Mouse (Mus musculus): ENCODE results near the gene Inca1. TPM values are rescaled to one million over a fixed set of nuclear protein-coding genes. Genes with fewer than 3 reads are reported as not detected.
A peak's percentile ranks its signal among the peaks of the same experiment; 100 is the strongest.

Gene Inca1
- total and polyA plus RNA-seq, 3 experiments, result 1.7 to 3.8 (median 3.4) TPM

DNA sequence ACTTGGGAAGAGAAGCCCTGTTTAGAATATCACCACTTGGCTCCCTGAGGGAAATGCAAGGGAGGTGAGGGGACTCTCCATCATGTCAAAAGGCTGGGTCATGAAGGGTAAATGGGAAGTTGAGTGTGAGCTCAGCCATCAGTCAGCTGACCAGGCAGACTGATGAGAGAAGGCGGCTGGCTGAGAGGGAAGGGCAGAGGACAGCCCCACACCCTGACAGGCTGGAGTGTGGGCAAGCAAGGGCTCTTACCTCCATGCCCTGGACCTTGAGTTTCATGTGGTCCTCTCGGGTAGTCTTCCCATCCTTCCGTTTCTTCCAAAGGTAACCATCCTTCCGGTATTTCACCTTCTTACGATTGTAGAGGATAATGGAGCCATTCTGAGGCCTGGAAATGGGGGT is 16.3 kb downstream of the Inca1 start:
- peaks cover 0 to 90% of the 10 kb centered on the region in 2 experiments for H3K4me1 ChIP-seq (ENCODE audit: control insufficient read depth in 1 of 2, insufficient read depth in 2 of 2)
- H3K9me3 ChIP-seq (replicated peaks; ENCODE audit: low read length), result no peaks in the 10 kb centered on the region
- H3K79me2 ChIP-seq (replicated peaks; ENCODE audit: control insufficient read depth, extremely low read depth, insufficient read depth, poor library complexity, severe bottlenecking), result no peaks in the 10 kb centered on the region
- H3K4me2 ChIP-seq (ENCODE audit: insufficient read depth, low read depth, poor library complexity, severe bottlenecking), result no peak overlapping the region
- DNase-seq (ENCODE audit: extremely low read depth), result no peak
- in situ Hi-C loops (cut with MboI; ENCODE audit: low pct_ligation_motif_present, low pct_unique_long_range_greater_than_20kb, low sequenced_read_pairs), result no loop called here
- H3K27ac ChIP-seq (ENCODE audit: insufficient read depth, low read depth), result no peak overlapping the region
- H3K36me3 ChIP-seq (replicated peaks in 1 of 2; ENCODE audit: control insufficient read depth in 1 of 2, insufficient read depth in 1 of 2, low read length in 1 of 2), result peaks cover 39 to 71% of the 10 kb centered on the region in 2 experiments
- dilution Hi-C loops (cut with MboI; ENCODE audit: extremely low pct_ligation_motif_present, extremely low pct_unique_long_range_greater_than_20kb, low sequenced_read_pairs), result no loop called here
- no peaks in the 10 kb centered on the region for H3K27me3 ChIP-seq (replicated peaks)
- no peak overlapping the region for H3K9ac ChIP-seq (ENCODE audit: insufficient read depth, low read depth)
- no peak overlapping the region for H3K4me3 ChIP-seq (replicated peaks in 1 of 3; ENCODE audit: low read depth in 2 of 3, low read length in 2 of 3, poor library complexity in 1 of 3)
- TF ChIP-seq ELF1 (IDR thresholded peaks at IDR 0.05; ENCODE audit: low read depth, low read length), result no peak
- no peak for TF ChIP-seq ZNF384 (IDR thresholded peaks at IDR 0.05; ENCODE audit: low read depth, low read length)
- TF ChIP-seq MAX (IDR thresholded peaks at IDR 0.05; ENCODE audit: low read length), result no peak
- TF ChIP-seq MXI1 (IDR thresholded peaks at IDR 0.05; ENCODE audit: low read depth, low read length), result no peak
- no peak for TF ChIP-seq JUN (IDR thresholded peaks at IDR 0.05; ENCODE audit: insufficient read depth, low read depth, low read length)
- TF ChIP-seq ZC3H11A (IDR thresholded peaks at IDR 0.05; ENCODE audit: low read depth, low read length), result no peak
- no peak for TF ChIP-seq BHLHE40 (IDR thresholded peaks at IDR 0.05; ENCODE audit: low read depth, low read length)
- no peak for TF ChIP-seq KAT2A (IDR thresholded peaks at IDR 0.05; ENCODE audit: insufficient replicate concordance, low read length)
- no peak for TF ChIP-seq JUND (conservative IDR thresholded peaks at IDR 0.05; ENCODE audit: low read depth, low read length)
- TF ChIP-seq ZMIZ1 (IDR thresholded peaks at IDR 0.05; ENCODE audit: low read depth, low read length), result no peak
- no peak for TF ChIP-seq CTCF (conservative IDR thresholded peaks at IDR 0.05 in 1 of 2, IDR thresholded peaks at IDR 0.05 in 1 of 2; ENCODE audit: low read depth in 2 of 2, low read length in 2 of 2)
- TF ChIP-seq NRF1 (IDR thresholded peaks at IDR 0.05; ENCODE audit: low read depth, low read length), result no peak
- TF ChIP-seq UBTF (IDR thresholded peaks at IDR 0.05; ENCODE audit: low read depth, low read length), result no peak
- TF ChIP-seq RAD21 (IDR thresholded peaks at IDR 0.05; ENCODE audit: low read depth, low read length), result no peak
- TF ChIP-seq USF1 (IDR thresholded peaks at IDR 0.05; ENCODE audit: low read depth, low read length), result no peak
- TF ChIP-seq E2F4 (IDR thresholded peaks at IDR 0.05; ENCODE audit: insufficient replicate concordance, low read depth, low read length), result no peak
- no peak for TF ChIP-seq USF2 (conservative IDR thresholded peaks at IDR 0.05; ENCODE audit: low read depth, low read length)
- TF ChIP-seq NELFE (IDR thresholded peaks at IDR 0.05; ENCODE audit: low read depth, low read length), result no peak
- TF ChIP-seq PAX5 (IDR thresholded peaks at IDR 0.05; ENCODE audit: low read length), result no peak
- no peak for TF ChIP-seq SMC3 (IDR thresholded peaks at IDR 0.05; ENCODE audit: low read depth, low read length)

GRCm38 (mm10) chr11:70681897-70682581 is 17.9 kb downstream of the Inca1 start:
- Histone ChIP-seq H3K4me3 (replicated peaks in 1 of 3; ENCODE audit: low read depth in 2 of 3, low read length in 2 of 3, poor library complexity in 1 of 3) (no peak overlapping the region), H3K79me2 (replicated peaks; ENCODE audit: control insufficient read depth, extremely low read depth, insufficient read depth, poor library complexity, severe bottlenecking) (no peaks in the 10 kb centered on the region), H3K4me2 (ENCODE audit: insufficient read depth, low read depth, poor library complexity, severe bottlenecking) (no peak overlapping the region), H3K4me1 (ENCODE audit: control insufficient read depth in 1 of 2, insufficient read depth in 2 of 2) (peaks cover 0 to 81% of the 10 kb centered on the region in 2 experiments), H3K9ac (ENCODE audit: insufficient read depth, low read depth) (no peak overlapping the region), H3K27me3 (replicated peaks) (no peaks in the 10 kb centered on the region), H3K9me3 (replicated peaks; ENCODE audit: low read length) (no peaks in the 10 kb centered on the region), H3K36me3 (replicated peaks in 1 of 2; ENCODE audit: control insufficient read depth in 1 of 2, insufficient read depth in 1 of 2, low read length in 1 of 2) (peaks cover 46 to 85% of the 10 kb centered on the region in 2 experiments), H3K27ac (ENCODE audit: insufficient read depth, low read depth) (no peak overlapping the region)
- peak; percentile 55 for DNase-seq (ENCODE audit: extremely low read depth)
- in situ Hi-C loops (cut with MboI; ENCODE audit: low pct_ligation_motif_present, low pct_unique_long_range_greater_than_20kb, low sequenced_read_pairs) (no loop called here), dilution Hi-C loops (cut with MboI; ENCODE audit: extremely low pct_ligation_motif_present, extremely low pct_unique_long_range_greater_than_20kb, low sequenced_read_pairs) (no loop called here)
- TF ChIP-seq TCF12 (IDR thresholded peaks at IDR 0.05; ENCODE audit: low read depth, low read length) (no peak), RAD21 (IDR thresholded peaks at IDR 0.05; ENCODE audit: low read depth, low read length) (peak; percentile 25), MAFK (IDR thresholded peaks at IDR 0.05; ENCODE audit: insufficient replicate concordance, low read length) (no peak), CHD2 (IDR thresholded peaks at IDR 0.05; ENCODE audit: low read length) (no peak), USF1 (IDR thresholded peaks at IDR 0.05; ENCODE audit: low read depth, low read length) (no peak), GABPA (IDR thresholded peaks at IDR 0.05; ENCODE audit: insufficient replicate concordance, low read depth, low read length) (no peak), ZC3H11A (IDR thresholded peaks at IDR 0.05; ENCODE audit: low read depth, low read length) (no peak), SMC3 (IDR thresholded peaks at IDR 0.05; ENCODE audit: low read depth, low read length) (peak; percentile 73), USF2 (conservative IDR thresholded peaks at IDR 0.05; ENCODE audit: low read depth, low read length) (no peak), IRF4 (IDR thresholded peaks at IDR 0.05; ENCODE audit: low read depth, low read length) (no peak), ZKSCAN1 (IDR thresholded peaks at IDR 0.05; ENCODE audit: borderline replicate concordance, low read depth, low read length) (no peak), MAX (IDR thresholded peaks at IDR 0.05; ENCODE audit: low read length) (no peak), NRF1 (IDR thresholded peaks at IDR 0.05; ENCODE audit: low read depth, low read length) (no peak), RCOR1 (conservative IDR thresholded peaks at IDR 0.05; ENCODE audit: low read depth, low read length) (no peak), ZNF384 (IDR thresholded peaks at IDR 0.05; ENCODE audit: low read depth, low read length) (no peak), POLR2AphosphoS2 (IDR thresholded peaks at IDR 0.05; ENCODE audit: low read depth, low read length) (no peak), MAZ (IDR thresholded peaks at IDR 0.05; ENCODE audit: low read depth, low read length) (peak; percentile 63; the same call in 1 of the 2 replicates), KAT2A (IDR thresholded peaks at IDR 0.05; ENCODE audit: insufficient replicate concordance, low read length) (no peak), MYC (IDR thresholded peaks at IDR 0.05; ENCODE audit: low read depth, low read length) (no peak), ZMIZ1 (IDR thresholded peaks at IDR 0.05; ENCODE audit: low read depth, low read length) (no peak), CTCF (conservative IDR thresholded peaks at IDR 0.05 in 1 of 2, IDR thresholded peaks at IDR 0.05 in 1 of 2; ENCODE audit: low read depth in 2 of 2, low read length in 2 of 2) (peak; percentile 52 to 73; a peak in 3 of 4 replicates)
